Mouse (Mus musculus): ENCODE measurements at regions not wholly inside any gene's neighbourhood (a gene's known extent, or its start where the extent isn't known, plus 50 kb on each side); places are given as distances from the start of the nearest gene placed in this dataset.

DNA sequence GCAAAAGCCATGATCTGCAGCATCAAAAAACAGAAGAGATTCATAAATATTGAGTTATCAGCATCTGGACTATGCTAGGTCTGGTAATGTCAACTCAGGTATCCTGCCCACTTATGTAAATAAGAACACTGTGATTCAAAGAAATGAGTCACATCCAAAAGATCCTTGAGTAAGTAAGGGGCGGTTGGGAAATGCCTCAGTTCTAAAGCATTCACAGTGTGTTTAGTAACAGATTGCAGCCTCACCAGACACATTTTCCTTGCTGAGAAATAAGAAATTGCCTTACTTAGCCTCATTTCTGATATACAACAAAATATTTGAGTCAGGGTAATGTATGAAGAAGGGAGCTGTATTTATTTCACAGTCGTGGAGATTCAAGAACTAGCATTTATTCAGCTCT is 666.5 kb upstream of the Gpc5 start:
- no peaks in the 10 kb centered on the region for H3K36me3 ChIP-seq (ENCODE audit: insufficient read depth, low read length)
- no peak for TF ChIP-seq POU5F1 (IDR thresholded peaks at IDR 0.05; ENCODE audit: borderline replicate concordance, low read length)

More for the DNA sequence above, 666.5 kb upstream of the Gpc5 start:
- H3K4me3 ChIP-seq (replicated peaks; ENCODE audit: low read length): no peak overlapping the region
- H3K4me1 ChIP-seq (replicated peaks; ENCODE audit: low read depth, low read length): no peaks in the 10 kb centered on the region
- no peaks in the 10 kb centered on the region for H3K27me3 ChIP-seq (ENCODE audit: insufficient read depth, low read length)
- H3K9me3 ChIP-seq (ENCODE audit: low read length): peaks cover 30% of the 10 kb centered on the region
